Mouse (Mus musculus) kidney, adult 2 months (tissue): Measurements from ENCODE around the gene Ralgps1. TPM values are rescaled to one million over a fixed set of nuclear protein-coding genes. Genes with fewer than 3 reads are reported as not detected.

ENCODE experiments used
- DNase-seq: peaks from one replicate; pipeline ENCODE4 v3.0.0; 2021
- H3K27ac ChIP-seq: fragments of 200-500 bp; 2 replicates; pipeline ENCODE4 v1.5.1; 2012; ENCODE audit warnings: low read depth, low read length, control low read depth, inconsistent platforms; ENCODE audit not compliant: insufficient read depth
- H3K27me3 ChIP-seq: fragments of 200-500 bp; replicated peaks from 2 replicates; pipeline ENCODE4 v1.6.1; 2012; ENCODE audit warnings: mild to moderate bottlenecking, moderate library complexity, low read length, inconsistent platforms; ENCODE audit not compliant: control insufficient read depth, insufficient read depth
- H3K36me3 ChIP-seq: fragments of 200-500 bp; 2 replicates; pipeline ENCODE4 v1.6.1; 2012; ENCODE audit warnings: mild to moderate bottlenecking, moderate library complexity, low read length, inconsistent platforms; ENCODE audit not compliant: control insufficient read depth, insufficient read depth
- H3K4me1 ChIP-seq: fragments of 200-500 bp; 2 replicates; pipeline ENCODE4 v1.6.1; 2011; ENCODE audit warnings: low read length; ENCODE audit not compliant: control insufficient read depth, insufficient read depth
- H3K4me3 ChIP-seq: fragments of 200-500 bp; 2 replicates; pipeline ENCODE4 v1.5.1; 2011; ENCODE audit warnings: mild to moderate bottlenecking, low read depth, low read length, control low read depth; ENCODE audit not compliant: insufficient read depth
- CTCF ChIP-seq: fragments of 200-500 bp; conservative IDR thresholded peaks from 2 replicates; pipeline ENCODE4 v1.5.1; 2011; ENCODE audit warnings: low read depth, mild to moderate bottlenecking, control low read depth, low read length, moderate library complexity, mixed read lengths; ENCODE audit not compliant: insufficient read depth, insufficient read length
- POLR2A ChIP-seq: fragments of 200-500 bp; IDR thresholded peaks from one replicate; pipeline ENCODE4 v1.6.1; 2011; ENCODE audit warnings: low read depth, low read length, control low read depth
- WGBS: fragments of 180-500 bp; shearing (Covaris S2); methylation state at CpG from one replicate; pipeline ENCODE4 v1.1.7; 2018; 5-methylcytosine and 5-hydroxymethylcytosine counted together
- polyA plus RNA-seq: library from polyadenylated mRNA; depleted of rRNA; stranded (reverse); fragments of >200 nt; gene quantifications from 2 replicates; pipeline ENCODE4 v1.2.3, GENCODE M21; 2012

Gene Ralgps1
- polyA plus RNA-seq, 1 experiment = 4.9 TPM

- TF ChIP-seq CTCF (no peak), POLR2A (no peak)
- Histone ChIP-seq H3K4me1 (no peaks in the 10 kb centered on the region), H3K4me3 (no peak overlapping the region), H3K27ac (no peak overlapping the region), H3K27me3 (no peaks in the 10 kb centered on the region), H3K36me3 (no peaks in the 10 kb centered on the region)
- DNase-seq = no peak
- 92% methylated on average over 2 of the region's 2 CpGs for WGBS
Observed at GRCm38 (mm10) chr2:33269132-33269493, 102.2 kb downstream of the Ralgps1 start.

GRCm38 (mm10) chr2:33268384-33269131 is 102.7 kb downstream of the Ralgps1 start:
- H3K27me3 ChIP-seq = no peaks in the 10 kb centered on the region
- 65% methylated on average over 6 of the region's 6 CpGs for WGBS
- DNase-seq = no peak
- no peaks in the 10 kb centered on the region for H3K36me3 ChIP-seq
- no peak for TF ChIP-seq POLR2A
- no peak for TF ChIP-seq CTCF
- no peak overlapping the region for H3K27ac ChIP-seq
- no peaks in the 10 kb centered on the region for H3K4me1 ChIP-seq
- H3K4me3 ChIP-seq = no peak overlapping the region

- WGBS = 82% methylated on average over 1 of the region's 1 CpGs
- no peaks in the 10 kb centered on the region for H3K36me3 ChIP-seq
- no peaks in the 10 kb centered on the region for H3K4me1 ChIP-seq
- H3K27me3 ChIP-seq = no peaks in the 10 kb centered on the region
- H3K27ac ChIP-seq = no peak overlapping the region
- no peak for DNase-seq
- no peak overlapping the region for H3K4me3 ChIP-seq
- TF ChIP-seq CTCF = no peak
- no peak for TF ChIP-seq POLR2A
Observed at GRCm38 (mm10) chr2:33267075-33267474, 104.2 kb downstream of the Ralgps1 start.

GRCm38 (mm10) chr2:33265793-33266192 is 105.5 kb downstream of the Ralgps1 start:
- WGBS = 66% methylated on average over 3 of the region's 3 CpGs
- H3K27me3 ChIP-seq = no peaks in the 10 kb centered on the region
- no peak for DNase-seq
- H3K27ac ChIP-seq = no peak overlapping the region
- TF ChIP-seq CTCF (no peak), POLR2A (no peak)
- no peaks in the 10 kb centered on the region for H3K4me1 ChIP-seq
- no peak overlapping the region for H3K4me3 ChIP-seq
- no peaks in the 10 kb centered on the region for H3K36me3 ChIP-seq

- Histone ChIP-seq H3K4me3 (no peak overlapping the region), H3K27me3 (no peaks in the 10 kb centered on the region), H3K4me1 (no peaks in the 10 kb centered on the region), H3K27ac (no peak overlapping the region), H3K36me3 (no peaks in the 10 kb centered on the region)
- TF ChIP-seq POLR2A (no peak), CTCF (no peak)
- no peak for DNase-seq
- WGBS = 96% methylated on average over 3 of the region's 3 CpGs
Observed at GRCm38 (mm10) chr2:33261475-33261874, 109.8 kb downstream of the Ralgps1 start.

GRCm38 (mm10) chr2:33260772-33261171 is 110.5 kb downstream of the Ralgps1 start:
- no peak for DNase-seq

GRCm38 (mm10) chr2:33256769-33257537 is 114.3 kb downstream of the Ralgps1 start:
- Histone ChIP-seq H3K27me3 (no peaks in the 10 kb centered on the region), H3K4me3 (no peak overlapping the region), H3K4me1 (0 out of 2 replicates have a peak, but pooled peaks cover 6% of the 10 kb centered on the region), H3K36me3 (no peaks in the 10 kb centered on the region), H3K27ac (no peak overlapping the region)
- 85% methylated on average over 3 of the region's 3 CpGs for WGBS
- no peak for DNase-seq
- no peak for TF ChIP-seq POLR2A
- no peak for TF ChIP-seq CTCF

More at GRCm38 (mm10) chr2:33260772-33261171, 110.5 kb downstream of the Ralgps1 start:
- Histone ChIP-seq H3K27me3 (no peaks in the 10 kb centered on the region), H3K27ac (no peak overlapping the region), H3K4me1 (no peaks in the 10 kb centered on the region), H3K36me3 (no peaks in the 10 kb centered on the region), H3K4me3 (no peak overlapping the region)
- WGBS = 92% methylated on average over 8 of the region's 8 CpGs
- TF ChIP-seq CTCF (no peak), POLR2A (no peak)
